Mouse (Mus musculus): ENCODE measurements around the gene Zcchc14.

- TF ChIP-seq GATA1 (IDR thresholded peaks at IDR 0.05; ENCODE audit: borderline replicate concordance, low read length) = no peak
- TF ChIP-seq CTCF (IDR thresholded peaks at IDR 0.05; ENCODE audit: low read depth, low read length) = no peak
- no peak for TF ChIP-seq TAL1 (conservative IDR thresholded peaks at IDR 0.05; ENCODE audit: low read depth, low read length)
Measured at GRCm38 (mm10) chr8:121651308-121651873, 1.3 kb downstream of the Zcchc14 start.

All from G1E (cell line).